31 mouse cellular contexts compared by ENCODE assay signal in genomic region chr10:19855597-19856306, GRCm38 (mm10). TPM values are rescaled to one million over a fixed set of nuclear protein-coding genes. Genes with fewer than 3 reads are reported as not detected.
DNase-seq lines count a peak whose midpoint lies in the region; ATAC-seq and TF ChIP-seq lines count a peak whose summit lies in the region.
"Had no signal": no experiment of that assay in that cellular context is flagged by ENCODE, and none has a peak within 500 bp of the region (broad histone marks: within the 10 kb centered on the region; RNA-seq: fewer than 3 reads in every experiment).

No protein-coding gene starts in this region.

- TF ChIP-seq EP300 in MEL (IDR thresholded peaks at IDR 0.05; ENCODE audit: low read depth in 1 of 2, low read length in 2 of 2): no peak; a peak in 1 of 4 replicates
- no peak for TF ChIP-seq EP300 in stomach, postnatal 0 days (optimal IDR thresholded peaks at IDR 0.05)

- TF ChIP-seq CTCF in MEL (IDR thresholded peaks at IDR 0.05 in 2 of 3, conservative IDR thresholded peaks at IDR 0.05 in 1 of 3; ENCODE audit: control insufficient read depth in 1 of 3, insufficient read depth in 1 of 3, low read depth in 2 of 3, low read length in 3 of 3, poor library complexity in 1 of 3, severe bottlenecking in 1 of 3): no peak
- no peak for TF ChIP-seq CTCF in stomach, postnatal 0 days (IDR thresholded peaks at IDR 0.05; ENCODE audit: low read depth)

- no peak for TF ChIP-seq POLR2A in MEL (IDR thresholded peaks at IDR 0.05; ENCODE audit: control insufficient read depth in 1 of 2, insufficient read depth in 1 of 2, low read depth in 1 of 2, low read length in 2 of 2, poor library complexity in 1 of 2)

- H3K4me1 ChIP-seq in MEL (ENCODE audit: control insufficient read depth in 1 of 2, insufficient read depth in 2 of 2, low read length in 2 of 2): no peaks in the 10 kb centered on the region
- H3K4me1 ChIP-seq in liver, embryonic 12.5 days: peaks cover 26% of the 10 kb centered on the region
- peaks cover 10% of the 10 kb centered on the region; the same call in 1 of the 2 replicates for H3K4me1 ChIP-seq in stomach, postnatal 0 days (replicated peaks; ENCODE audit: control insufficient read depth, insufficient read depth)

- 58% methylated on average over 7 of the region's 7 CpGs for WGBS in liver, embryonic 12.5 days (ENCODE audit: insufficient replicate concordance)
- WGBS in stomach, postnatal 0 days: 82% methylated on average over 7 of the region's 7 CpGs

- H3K4me3 ChIP-seq in MEL (ENCODE audit: control insufficient read depth in 1 of 2, insufficient read depth in 1 of 2, low read depth in 2 of 2, low read length in 2 of 2): no peak overlapping the region
- H3K4me3 ChIP-seq in liver, embryonic 12.5 days: no peak overlapping the region
- H3K4me3 ChIP-seq in stomach, postnatal 0 days (ENCODE audit: low read depth, low read length): no peak overlapping the region
- H3K4me3 ChIP-seq: embryonic facial prominence, embryonic 15.5 days; forebrain, embryonic 10.5 days; heart, embryonic 15.5 days; hindbrain, embryonic 13.5 days; kidney, embryonic 15.5 days; limb, embryonic 13.5 days had no signal

- H3K79me2 ChIP-seq in MEL (ENCODE audit: control insufficient read depth, insufficient read depth, low read length, poor library complexity): no peaks in the 10 kb centered on the region

- peak; percentile 71 for ATAC-seq in frontal cortex, adult (ENCODE audit: low TSS enrichment)
- peak; percentile 68 for ATAC-seq in liver, embryonic 12.5 days
- 0 out of 2 replicates have a peak, but pooled peaks have one; percentile 35 for ATAC-seq in stomach, postnatal 0 days (ENCODE audit: low FRiP score, low TSS enrichment)
- ATAC-seq: CD4-positive, CD25-positive, alpha-beta regulatory T cell, adult 4 months; forebrain, postnatal 0 days had no signal

- H3K9me3 ChIP-seq in MEL (replicated peaks; ENCODE audit: insufficient read depth, low read length): no peaks in the 10 kb centered on the region
- H3K9me3 ChIP-seq in liver, embryonic 12.5 days (replicated peaks): no peaks in the 10 kb centered on the region
- H3K9me3 ChIP-seq in stomach, postnatal 0 days (ENCODE audit: control insufficient read depth, low read length): no peaks in the 10 kb centered on the region
- H3K9me3 ChIP-seq: embryonic facial prominence, embryonic 15.5 days; forebrain, embryonic 10.5 days; heart, embryonic 15.5 days; hindbrain, embryonic 13.5 days; kidney, embryonic 15.5 days; limb, embryonic 13.5 days had no signal

- no peak overlapping the region for H3K9ac ChIP-seq in MEL (ENCODE audit: control insufficient read depth, low read depth, low read length, poor library complexity, severe bottlenecking)
- no peak overlapping the region for H3K9ac ChIP-seq in liver, embryonic 12.5 days
- no peak overlapping the region for H3K9ac ChIP-seq in stomach, postnatal 0 days (ENCODE audit: low read length)
- H3K9ac ChIP-seq: embryonic facial prominence, embryonic 15.5 days; forebrain, postnatal 0 days; heart, embryonic 15.5 days; hindbrain, embryonic 13.5 days; kidney, embryonic 15.5 days; limb, embryonic 13.5 days; lung, embryonic 14.5 days had no signal

- no peak overlapping the region for H3K4me2 ChIP-seq in liver, embryonic 12.5 days
- no peak overlapping the region for H3K4me2 ChIP-seq in stomach, postnatal 0 days (replicated peaks; ENCODE audit: low read depth)
- H3K4me2 ChIP-seq: embryonic facial prominence, embryonic 15.5 days; heart, embryonic 15.5 days; hindbrain, embryonic 13.5 days; kidney, embryonic 15.5 days; limb, embryonic 13.5 days; lung, embryonic 14.5 days; midbrain, embryonic 11.5 days had no signal

- no peak for TF ChIP-seq RAD21 in MEL (IDR thresholded peaks at IDR 0.05; ENCODE audit: low read depth, low read length)

- no peaks in the 10 kb centered on the region; a peak in 1 of 4 replicates for H3K36me3 ChIP-seq in MEL (ENCODE audit: control insufficient read depth in 1 of 2, insufficient read depth in 2 of 2, low read length in 2 of 2)
- no peaks in the 10 kb centered on the region for H3K36me3 ChIP-seq in liver, embryonic 12.5 days
- no peaks in the 10 kb centered on the region; the same call in 1 of the 2 replicates for H3K36me3 ChIP-seq in stomach, postnatal 0 days (ENCODE audit: control insufficient read depth, insufficient read depth, low read length)
- H3K36me3 ChIP-seq: embryonic facial prominence, embryonic 15.5 days; forebrain, embryonic 10.5 days; heart, embryonic 15.5 days; hindbrain, embryonic 13.5 days; limb, embryonic 13.5 days had no signal

- DNase-seq in frontal cortex, postnatal 14 days (ENCODE audit: low spot score in 2 of 2): no peak
- DNase-seq in MEL (ENCODE audit: low read depth, low spot score): no peak
- DNase-seq in stomach, postnatal 0 days (ENCODE audit: low spot score): no peak
- no peak for DNase-seq in testis, postnatal 14 days (ENCODE audit: low spot score)
- no peak for DNase-seq in urinary bladder, adult 2 months (ENCODE audit: low spot score)
- DNase-seq: adrenal gland, adult 8-10 months; cerebellum, adult 8-10 months; cerebellum, postnatal 36 days; forebrain, postnatal 0 days; heart, postnatal 36 days; kidney, adult 11 months; kidney, postnatal 36 days; layer of hippocampus, postnatal 36 days; lung, embryonic 14.5 days; lung, postnatal 36 days; thymus, postnatal 25 days had no signal

- H3K27ac ChIP-seq in MEL (ENCODE audit: control insufficient read depth, low read depth, low read length): no peak overlapping the region
- H3K27ac ChIP-seq in liver, embryonic 12.5 days: no peak overlapping the region
- H3K27ac ChIP-seq in stomach, postnatal 0 days (replicated peaks): no peak overlapping the region
- H3K27ac ChIP-seq: embryonic facial prominence, embryonic 15.5 days; forebrain, embryonic 10.5 days; heart, embryonic 15.5 days; hindbrain, embryonic 13.5 days; kidney, embryonic 15.5 days; limb, embryonic 13.5 days had no signal

- no peaks in the 10 kb centered on the region for H3K27me3 ChIP-seq in MEL (ENCODE audit: control insufficient read depth in 1 of 2, insufficient read depth in 2 of 2, low read length in 2 of 2)
- H3K27me3 ChIP-seq in liver, embryonic 12.5 days (replicated peaks): peaks cover 32% of the 10 kb centered on the region
- H3K27me3 ChIP-seq in stomach, postnatal 0 days (ENCODE audit: control insufficient read depth, insufficient read depth, low read length): peaks cover 6% of the 10 kb centered on the region; the same call in 1 of the 2 replicates

TF ChIP-seq in MEL, 35 proteins besides CTCF, POLR2A, EP300 and RAD21:
- TF ChIP-seq POLR2AphosphoS5 (IDR thresholded peaks at IDR 0.05; ENCODE audit: borderline replicate concordance, low read depth, low read length) (no peak), JUND (IDR thresholded peaks at IDR 0.05; ENCODE audit: low read depth, low read length) (no peak), TCF12 (IDR thresholded peaks at IDR 0.05; ENCODE audit: low read depth, low read length) (peak; percentile 45; the same call in 1 of the 2 replicates)

RNA-seq across cellular contexts. Expression of gene Slc35d3, which starts 4.5 kb away (rescaled TPM):
- not detected in 2 replicates for total RNA-seq in MEL (2012; rRNA removed)
- not detected for polyA plus RNA-seq in MEL (2012; ENCODE audit: insufficient read depth in 1 of 2, insufficient read length in 2 of 2, low read depth in 1 of 2, low replicate concordance in 2 of 2, missing spikeins in 1 of 2)
- 9.9 and 10.0 TPM in 2 replicates for polyA plus RNA-seq in liver, embryonic 12.5 days (2016; fragmentation: Nextera tagmentation; extraction: Ambion mirVana)
- polyA plus RNA-seq in stomach, postnatal 0 days (2015; fragmentation: Nextera tagmentation; extraction: Ambion mirVana): 0.24 and 0.25 TPM in 2 replicates
- polyA plus RNA-seq in urinary bladder, adult 2 months (2012; rRNA removed): 0.39 and 0.47 TPM in 2 replicates
- total RNA-seq: gastrocnemius, adult 8-10 months; heart, postnatal 36 days; monocyte, adult 5-6 weeks; neutrophil, adult 5-6 weeks had no signal
- polyA plus RNA-seq: CD4-positive, CD25-positive, alpha-beta regulatory T cell, adult 4 months; gonadal fat pad, adult 2 months; testis, adult 2 months had no signal

RNA-seq across cellular contexts. Expression of gene Pex7, which starts 51.7 kb away (rescaled TPM):
- total RNA-seq in MEL (2012; rRNA removed): 15.8 and 16.0 TPM in 2 replicates
- 10 to 100 TPM in 1 of 2 experiments, not detected in 1; 22.1 TPM for polyA plus RNA-seq in MEL (2012; ENCODE audit: insufficient read depth in 1 of 2, insufficient read length in 2 of 2, low read depth in 1 of 2, low replicate concordance in 2 of 2, missing spikeins in 1 of 2)
- 29.7 and 30.9 TPM in 2 replicates for polyA plus RNA-seq in liver, embryonic 12.5 days (2016; fragmentation: Nextera tagmentation; extraction: Ambion mirVana)
- 56.0 and 60.8 TPM in 2 replicates for polyA plus RNA-seq in stomach, postnatal 0 days (2015; fragmentation: Nextera tagmentation; extraction: Ambion mirVana)
- 29.6 and 38.2 TPM in 2 replicates for polyA plus RNA-seq in urinary bladder, adult 2 months (2012; rRNA removed)
